ENCODE assay signal across 9 mouse cellular contexts in genomic region chr4:141387093-141387784, GRCm38 (mm10). TPM values are rescaled to one million over a fixed set of nuclear protein-coding genes. Genes with fewer than 3 reads are reported as not detected.
A peak's percentile ranks its signal among the peaks of the same experiment; 100 is the strongest.
DNase-seq lines count a peak whose midpoint lies in the region; ATAC-seq and TF ChIP-seq lines count a peak whose summit lies in the region.
"Had no signal": no experiment of that assay in that cellular context is flagged by ENCODE, and none has a peak within 500 bp of the region (broad histone marks: within the 10 kb centered on the region; RNA-seq: fewer than 3 reads in every experiment).

No protein-coding gene starts in this region.

- intact Hi-C loops in gastrocnemius, postnatal 36 days (cut with DNase I): loop anchor here (5.0 kb wide), 1 partner anchor 190 kb away; no protein-coding TSS in a partner anchor

- TF ChIP-seq POLR2A in cortical plate, adult 2 months (IDR thresholded peaks at IDR 0.05; ENCODE audit: extremely low read depth, insufficient read depth, low read length): no peak

- no peak for ATAC-seq in cerebellum, adult (ENCODE audit: insufficient number of reproducible peaks, low FRiP score, low TSS enrichment)
- peak; percentile 82 for ATAC-seq in megakaryocyte, adult 5-6 weeks (ENCODE audit: poor library complexity, severe bottlenecking)

- no peak overlapping the region for H3K4me3 ChIP-seq in cortical plate, adult 2 months (ENCODE audit: insufficient read depth, low read length)
- H3K4me3 ChIP-seq: liver, embryonic 15.5 days had no signal

- H3K27ac ChIP-seq in cortical plate, adult 2 months (ENCODE audit: insufficient read depth, low read length): no peak overlapping the region
- H3K27ac ChIP-seq: liver, embryonic 15.5 days had no signal

- H3K4me1 ChIP-seq in cortical plate, adult 2 months (ENCODE audit: control insufficient read depth, insufficient read depth, low read length): no peaks in the 10 kb centered on the region

- peak; percentile 80 for TF ChIP-seq CTCF in cortical plate, adult 2 months (IDR thresholded peaks at IDR 0.05; ENCODE audit: extremely low read depth, insufficient read depth, low read length)

- DNase-seq in cerebellum, adult 11 months: peak; percentile 38
- peak; percentile 83 for DNase-seq in ZHBTc4 (ENCODE audit: low read depth, low spot score)
- peak; percentile 46 to 65 for DNase-seq in gastrocnemius, postnatal 36 days
- DNase-seq in layer of hippocampus, adult 9-11 months: peak; percentile 51
- DNase-seq in right cerebral cortex, postnatal 25 days: peak; percentile 31

RNA-seq across cellular contexts. Expression of gene Clcnka, which starts 11.3 kb away (rescaled TPM):
- not detected in 2 replicates for polyA plus RNA-seq in cortical plate, adult 2 months (2012; rRNA removed)
- total RNA-seq in gastrocnemius, postnatal 36 days (2021): under 1 TPM; 0.17 to 0.26 TPM
- total RNA-seq in megakaryocyte, adult 5-6 weeks (2015): not detected in 2 replicates
- not detected in 2 replicates for total RNA-seq in megakaryocyte, adult 5-6 weeks (2017)
- polyA plus RNA-seq: liver, embryonic 15.5 days had no signal

RNA-seq across cellular contexts. Expression of gene Fam131c, which starts 19.2 kb away (rescaled TPM):
- polyA plus RNA-seq in cortical plate, adult 2 months (2012; rRNA removed): 3.2 and 3.3 TPM in 2 replicates
- under 1 TPM; 0.18 to 0.22 TPM for total RNA-seq in gastrocnemius, postnatal 36 days (2021)
- not detected in 2 replicates for total RNA-seq in megakaryocyte, adult 5-6 weeks (2015)
- not detected in 2 replicates for total RNA-seq in megakaryocyte, adult 5-6 weeks (2017)

RNA-seq across cellular contexts. Expression of gene Clcnkb, which starts 28.6 kb away (rescaled TPM):
- 0.32 TPM in 1 of 2 replicates, not detected in the other for polyA plus RNA-seq in cortical plate, adult 2 months (2012; rRNA removed)
- under 1 TPM in 1 of 2 experiments, not detected in 1; 0.27 TPM for total RNA-seq in gastrocnemius, postnatal 36 days (2021)
- not detected in 2 replicates for total RNA-seq in megakaryocyte, adult 5-6 weeks (2015)
- not detected in 2 replicates for total RNA-seq in megakaryocyte, adult 5-6 weeks (2017)
- polyA plus RNA-seq: liver, embryonic 15.5 days had no signal

RNA-seq across cellular contexts. Expression of gene Hspb7, which starts 33.3 kb away (rescaled TPM):
- 0.21 and 0.23 TPM in 2 replicates for polyA plus RNA-seq in cortical plate, adult 2 months (2012; rRNA removed)
- 100 to 1,000 TPM; 198 to 366 TPM for total RNA-seq in gastrocnemius, postnatal 36 days (2021)
- not detected in 2 replicates for total RNA-seq in megakaryocyte, adult 5-6 weeks (2015)
- not detected in 2 replicates for total RNA-seq in megakaryocyte, adult 5-6 weeks (2017)

RNA-seq across cellular contexts. Expression of gene Srarp, which starts 48.7 kb away (rescaled TPM):
- polyA plus RNA-seq in cortical plate, adult 2 months (2012; rRNA removed): 13.3 and 14.2 TPM in 2 replicates
- total RNA-seq in gastrocnemius, postnatal 36 days (2021): under 1 TPM; 0.31 to 0.67 TPM
- not detected in 2 replicates for total RNA-seq in megakaryocyte, adult 5-6 weeks (2015)
- not detected in 2 replicates for total RNA-seq in megakaryocyte, adult 5-6 weeks (2017)
- polyA plus RNA-seq: liver, embryonic 15.5 days had no signal

Comparison
In these comparisons a context has a peak if more than half of its experiments do, and no peak if none do; other contexts are left out.
1. DNase-seq: peak in every context shown above with its lines; median percentile 83 in ZHBTc4; 56 in gastrocnemius, postnatal 36 days; 51 in layer of hippocampus, adult 9-11 months; 38 in cerebellum, adult 11 months; 31 in right cerebral cortex, postnatal 25 days.